Mouse (Mus musculus): Measurements from ENCODE around the gene Pank4.

- no peak for TF ChIP-seq CTCF (conservative IDR thresholded peaks at IDR 0.05; ENCODE audit: insufficient read depth, insufficient read length, low read depth, low read length)
- TF ChIP-seq POLR2A (IDR thresholded peaks at IDR 0.05; ENCODE audit: low read depth, low read length), result no peak
These were observed 48.2 kb downstream of the Pank4 start for GRCm38 (mm10) chr4:155012115-155012514.
